Mouse (Mus musculus) ZHBTc4 (cell line): ENCODE data around the gene Disp1.

Experiments used
- DNase-seq: peaks from one replicate; pipeline ENCODE4 v3.0.0-alpha.2; 2011; ENCODE audit warnings: low read depth, low spot score

Disp1 gene

DNA sequence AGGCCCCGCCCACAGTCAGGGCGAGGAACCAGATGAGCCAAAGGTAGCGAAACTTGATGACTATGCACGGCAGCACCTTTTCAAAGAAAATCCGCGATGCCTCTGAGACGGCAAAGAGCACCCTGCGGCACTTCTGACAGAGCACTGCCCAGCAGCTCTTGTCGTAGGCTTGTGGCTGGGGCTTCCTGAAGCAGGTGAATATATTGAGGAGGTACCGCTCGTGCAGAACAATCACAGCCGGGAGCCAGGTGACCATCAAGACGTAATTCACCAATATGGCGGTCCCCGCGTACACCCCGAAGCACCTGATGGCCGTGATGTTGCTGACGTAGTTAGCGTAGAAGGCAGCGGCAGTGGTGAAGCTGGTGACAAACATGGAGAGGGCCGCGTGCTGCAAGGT, 132.7 kb downstream of the Disp1 start:
- peak; percentile 48 for DNase-seq

- no peak for DNase-seq
These were observed 134.5 kb downstream of the Disp1 start for GRCm38 (mm10) chr1:183086843-183087242.

GRCm38 (mm10) chr1:183084085-183085050, 137.0 kb downstream of the Disp1 start:
- no peak for DNase-seq

DNA sequence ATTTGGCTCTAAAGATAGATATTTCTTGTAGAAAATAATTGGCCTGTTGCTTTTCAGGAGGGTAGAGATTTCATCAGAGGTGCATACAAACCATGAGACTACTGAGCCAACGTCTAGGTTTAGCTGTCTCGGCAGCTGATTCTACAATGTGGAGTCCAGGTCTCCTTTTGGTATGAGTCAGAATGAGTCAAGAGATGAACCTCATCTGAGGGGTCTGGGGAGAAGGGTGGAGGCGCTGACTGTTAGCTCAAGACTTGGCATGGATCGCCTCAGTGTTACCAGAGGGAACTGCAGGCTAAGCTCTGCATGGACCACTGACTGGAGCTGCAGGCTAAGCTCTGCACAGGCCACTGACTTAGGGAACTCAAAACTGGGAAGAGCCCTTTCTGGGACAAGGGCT, 138.9 kb downstream of the Disp1 start:
- no peak for DNase-seq

GRCm38 (mm10) chr1:183081126-183081525, 140.2 kb downstream of the Disp1 start:
- no peak for DNase-seq

GRCm38 (mm10) chr1:183075121-183075822, 146.1 kb downstream of the Disp1 start:
- no peak for DNase-seq

DNA sequence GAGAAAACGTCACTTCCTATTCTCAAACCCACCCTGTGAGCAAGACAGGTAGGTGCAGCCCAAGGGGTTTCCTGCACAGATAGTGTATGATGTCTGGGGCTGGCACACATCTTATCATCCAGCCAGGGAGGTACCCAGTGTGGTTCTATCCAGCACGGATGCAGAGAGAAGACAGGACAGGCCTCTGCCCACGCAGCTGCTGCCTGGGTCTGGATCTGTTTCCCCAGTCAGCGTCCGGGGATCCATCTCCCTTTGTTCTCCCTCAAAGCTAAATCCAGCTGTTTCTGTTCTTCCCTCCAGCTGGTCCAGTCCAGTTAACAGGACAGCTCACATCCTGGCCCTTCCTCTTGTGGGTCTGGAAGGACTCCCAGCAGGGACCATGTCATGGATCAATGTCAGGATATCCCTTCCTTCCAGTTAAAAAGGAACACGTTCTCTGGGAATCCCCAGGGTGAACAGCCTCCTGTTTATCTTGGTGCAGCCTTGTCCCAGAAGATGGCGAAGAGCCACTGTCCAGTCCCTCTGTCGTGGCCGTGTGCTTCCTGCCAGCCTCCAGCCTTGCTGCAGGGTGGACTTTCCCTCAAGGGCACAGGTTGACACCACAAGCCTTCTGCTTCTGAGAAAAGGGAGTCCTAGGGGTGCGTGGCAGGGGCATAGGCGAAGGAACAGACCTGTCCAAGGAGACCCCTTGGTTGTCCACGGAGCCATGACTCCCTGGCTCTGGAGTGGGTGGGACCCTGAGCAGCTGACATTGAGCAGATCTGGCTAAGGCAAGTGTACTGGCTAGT, 148.9 kb downstream of the Disp1 start:
- DNase-seq = no peak

DNA sequence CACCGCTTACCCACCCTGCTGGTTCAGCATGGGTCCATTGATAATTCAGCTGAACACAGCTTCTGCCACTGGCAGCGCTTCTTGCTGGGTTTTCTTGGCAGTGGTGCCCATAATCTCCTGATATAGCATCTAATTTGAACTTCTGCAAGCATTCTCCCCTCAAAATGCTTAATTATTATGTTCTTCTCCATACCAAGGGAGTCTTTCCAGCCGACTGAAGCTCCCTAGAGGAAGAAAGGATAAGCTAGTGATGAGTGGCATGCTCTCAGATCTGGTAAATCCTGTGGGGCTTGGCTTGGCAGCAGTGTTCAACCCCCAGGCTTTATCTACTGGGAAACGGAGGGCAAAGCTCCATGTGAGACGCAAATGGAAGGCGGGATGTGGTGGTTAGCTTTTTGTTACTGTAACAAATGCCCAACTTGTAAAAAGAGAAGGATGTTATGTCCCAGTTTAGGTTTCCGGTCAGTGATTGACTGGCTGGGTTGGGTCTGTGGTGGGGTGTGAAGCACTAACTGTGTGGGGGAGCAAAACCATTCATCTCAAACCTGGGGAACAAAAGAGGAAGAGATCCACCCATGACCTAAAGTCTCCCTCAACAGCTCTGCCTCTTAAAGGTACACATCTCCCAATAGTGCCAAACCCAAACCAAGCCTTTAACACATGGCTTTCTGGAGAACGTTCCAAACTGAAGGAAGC, 151.2 kb downstream of the Disp1 start:
- no peak for DNase-seq

DNA sequence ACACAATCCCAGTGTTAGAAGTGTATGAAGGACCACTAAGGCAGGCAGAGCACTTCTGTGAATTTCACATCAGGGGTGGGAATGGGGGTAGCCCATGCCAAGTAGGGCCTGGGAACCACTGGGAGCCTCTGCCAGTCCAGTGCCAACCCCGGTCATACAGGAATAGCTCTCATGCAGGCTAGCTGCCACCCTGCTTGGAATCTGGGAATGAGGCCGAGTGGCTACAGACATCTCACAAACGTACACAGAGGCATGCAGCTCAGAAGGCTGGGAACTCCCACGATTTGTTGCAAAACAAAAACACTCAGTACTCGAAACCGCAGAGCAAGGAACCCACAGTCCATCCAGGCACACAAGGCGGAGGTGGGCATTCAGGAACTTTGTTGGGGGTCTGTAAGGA, 153.5 kb downstream of the Disp1 start:
- DNase-seq = no peak

- no peak for DNase-seq
These were observed 154.3 kb downstream of the Disp1 start for GRCm38 (mm10) chr1:183066981-183067380.

GRCm38 (mm10) chr1:183060611-183061010, 160.7 kb downstream of the Disp1 start:
- DNase-seq = no peak

- no peak for DNase-seq
These were observed 165.1 kb downstream of the Disp1 start for GRCm38 (mm10) chr1:183056289-183056655.

GRCm38 (mm10) chr1:183055608-183056288, 165.6 kb downstream of the Disp1 start:
- no peak for DNase-seq

DNA sequence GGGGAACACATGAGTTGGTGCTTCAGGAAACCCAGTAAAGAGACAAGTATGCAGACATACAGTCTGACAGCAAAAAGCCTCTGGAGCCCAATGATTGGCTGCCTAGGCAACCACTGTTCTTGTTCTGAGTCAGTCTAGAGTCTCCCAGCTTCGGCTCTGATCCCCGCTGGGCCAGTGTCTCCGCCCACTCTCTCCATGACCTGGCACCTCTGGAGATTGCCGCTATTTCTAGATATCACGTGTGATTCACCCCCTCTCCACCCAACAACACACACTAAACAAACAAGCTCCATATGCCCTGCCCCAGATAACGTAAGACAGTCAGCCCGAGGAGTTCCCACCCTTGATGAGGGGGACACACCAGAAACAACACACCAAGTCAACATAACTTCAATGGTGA, 168.7 kb downstream of the Disp1 start:
- DNase-seq = no peak

DNA sequence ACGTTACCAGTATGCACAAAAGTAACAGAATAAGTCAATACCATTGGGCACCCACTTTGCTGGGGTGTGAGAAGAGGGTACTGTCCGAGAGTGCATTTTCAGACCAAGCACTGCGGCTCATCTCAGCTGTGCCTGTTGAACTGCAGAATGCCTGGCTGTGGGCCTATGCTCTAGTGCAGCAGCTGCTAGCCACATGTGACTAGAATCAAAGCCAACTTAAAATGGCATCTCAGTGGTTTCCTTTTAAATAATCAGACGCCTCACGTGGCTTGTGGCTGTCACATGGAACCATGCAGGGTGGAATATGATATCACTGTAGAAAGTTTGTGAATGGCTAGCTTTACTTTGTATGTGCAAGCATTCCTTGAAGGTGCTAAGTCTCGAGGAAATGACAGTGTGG, 172.0 kb downstream of the Disp1 start:
- no peak for DNase-seq

DNA sequence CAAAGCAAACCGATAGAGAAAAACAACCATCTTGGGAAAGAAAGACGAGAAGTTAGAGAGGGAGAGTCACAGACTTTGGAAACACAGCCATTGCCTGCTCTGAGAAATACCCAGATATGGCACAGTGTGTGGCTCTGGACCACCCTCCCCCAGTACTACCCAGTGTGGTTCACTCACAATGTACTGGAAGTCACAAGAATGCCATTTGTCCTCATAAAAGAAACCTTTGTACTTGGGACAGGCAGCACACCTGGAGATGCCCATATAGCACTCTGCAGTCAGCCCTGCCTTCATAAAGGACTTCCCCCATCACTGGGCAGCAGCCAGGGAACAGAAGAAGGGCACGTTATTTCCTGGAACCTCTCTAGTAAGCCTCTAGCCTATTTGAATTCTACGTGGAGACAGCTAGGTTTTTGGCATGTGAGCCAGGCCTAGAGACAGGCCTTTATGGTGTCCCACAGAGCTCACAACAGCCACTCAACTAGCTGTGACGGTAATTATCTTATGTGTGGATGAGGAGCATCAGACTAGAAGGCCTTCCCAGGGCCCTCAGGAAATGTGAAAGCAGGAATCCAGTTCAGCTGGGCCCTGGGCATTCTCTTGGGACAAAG, 173.3 kb downstream of the Disp1 start:
- DNase-seq = no peak

- no peak for DNase-seq
These were observed 174.0 kb downstream of the Disp1 start for GRCm38 (mm10) chr1:183047191-183047912.

DNA sequence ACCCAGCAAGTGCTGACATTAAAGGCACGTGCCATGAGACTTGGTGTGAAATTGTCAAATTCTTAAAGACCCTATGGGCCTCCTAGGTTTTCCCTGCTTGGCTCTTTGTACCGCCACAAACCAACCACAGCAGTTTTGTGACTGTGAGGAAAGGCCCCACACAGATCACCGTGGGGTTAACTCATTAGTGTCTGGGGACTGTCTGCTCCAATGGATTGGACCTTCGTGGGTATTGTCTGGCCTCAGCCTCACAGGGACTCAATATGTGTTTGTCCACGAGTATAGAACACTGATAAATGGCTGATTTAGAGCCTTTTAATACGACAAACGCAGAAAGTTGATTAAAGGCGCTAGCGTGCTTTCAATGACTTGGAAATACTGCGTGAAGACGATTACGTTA, 175.2 kb downstream of the Disp1 start:
- DNase-seq = no peak

GRCm38 (mm10) chr1:183043161-183043812, 178.0 kb downstream of the Disp1 start:
- no peak for DNase-seq
